Mouse (Mus musculus): ENCODE data around the gene Klf7. TPM values are rescaled to one million over a fixed set of nuclear protein-coding genes. Genes with fewer than 3 reads are reported as not detected.

Gene Klf7
- polyA plus RNA-seq, 1 experiment from 2014 or later, result 17.9 TPM

GRCm38 (mm10) chr1:64038343-64038742, 83.7 kb downstream of the Klf7 start:
- ATAC-seq (ENCODE audit: extremely low read depth, insufficient number of reproducible peaks, low FRiP score, low TSS enrichment), result no peak
- no peaks in the 10 kb centered on the region for H3K27me3 ChIP-seq (replicated peaks)
- peaks cover 43% of the 10 kb centered on the region for H3K36me3 ChIP-seq
- 62% methylated on average over 5 of the region's 5 CpGs for WGBS
- H3K27ac ChIP-seq (replicated peaks), result no peak overlapping the region
- peaks cover 82% of the 10 kb centered on the region for H3K4me1 ChIP-seq
- no peak overlapping the region for H3K9ac ChIP-seq
- no peak overlapping the region for H3K4me2 ChIP-seq
- no peak overlapping the region for H3K4me3 ChIP-seq
- H3K9me3 ChIP-seq, result no peaks in the 10 kb centered on the region

GRCm38 (mm10) chr1:64037800-64038199, 84.3 kb downstream of the Klf7 start:
- Histone ChIP-seq H3K36me3 (peaks cover 47% of the 10 kb centered on the region), H3K9ac (no peak overlapping the region), H3K27ac (replicated peaks) (no peak overlapping the region), H3K4me3 (no peak overlapping the region), H3K27me3 (replicated peaks) (no peaks in the 10 kb centered on the region), H3K4me1 (peaks cover 76% of the 10 kb centered on the region), H3K9me3 (no peaks in the 10 kb centered on the region), H3K4me2 (no peak overlapping the region)
- no peak for ATAC-seq (ENCODE audit: extremely low read depth, insufficient number of reproducible peaks, low FRiP score, low TSS enrichment)
- 81% methylated on average over 6 of the region's 6 CpGs for WGBS

- no peaks in the 10 kb centered on the region for H3K9me3 ChIP-seq
- no peak overlapping the region for H3K4me2 ChIP-seq
- H3K36me3 ChIP-seq, result peaks cover 53% of the 10 kb centered on the region
- no peak overlapping the region for H3K9ac ChIP-seq
- H3K27ac ChIP-seq (replicated peaks), result no peak overlapping the region
- 68% methylated on average over 7 of the region's 7 CpGs for WGBS
- peaks cover 70% of the 10 kb centered on the region for H3K4me1 ChIP-seq
- H3K27me3 ChIP-seq (replicated peaks), result no peaks in the 10 kb centered on the region
- no peak overlapping the region for H3K4me3 ChIP-seq
- ATAC-seq (ENCODE audit: extremely low read depth, insufficient number of reproducible peaks, low FRiP score, low TSS enrichment), result no peak
Measured at GRCm38 (mm10) chr1:64036881-64037452, 85.1 kb downstream of the Klf7 start.

- H3K9me3 ChIP-seq, result no peaks in the 10 kb centered on the region
- no peak overlapping the region for H3K9ac ChIP-seq
- peaks cover 58% of the 10 kb centered on the region for H3K4me1 ChIP-seq
- WGBS, result 51% methylated on average over 7 of the region's 7 CpGs
- H3K4me3 ChIP-seq, result no peak overlapping the region
- H3K27ac ChIP-seq (replicated peaks), result peak overlapping the region; percentile 36; the same call in 1 of the 2 replicates
- no peak overlapping the region for H3K4me2 ChIP-seq
- no peak for ATAC-seq (ENCODE audit: extremely low read depth, insufficient number of reproducible peaks, low FRiP score, low TSS enrichment)
- no peaks in the 10 kb centered on the region for H3K27me3 ChIP-seq (replicated peaks)
- peaks cover 47% of the 10 kb centered on the region for H3K36me3 ChIP-seq
Measured at GRCm38 (mm10) chr1:64035804-64036203, 86.3 kb downstream of the Klf7 start.

- WGBS, result 67% methylated on average over 15 of the region's 15 CpGs
- Histone ChIP-seq H3K4me2 (no peak overlapping the region), H3K4me1 (peaks cover 53% of the 10 kb centered on the region), H3K36me3 (peaks cover 44% of the 10 kb centered on the region), H3K27me3 (replicated peaks) (no peaks in the 10 kb centered on the region), H3K4me3 (no peak overlapping the region), H3K9ac (no peak overlapping the region), H3K9me3 (no peaks in the 10 kb centered on the region), H3K27ac (replicated peaks) (peak overlapping the region; percentile 57)
- no peak; the same call in 1 of the 2 replicates for ATAC-seq (ENCODE audit: extremely low read depth, insufficient number of reproducible peaks, low FRiP score, low TSS enrichment)
Measured at GRCm38 (mm10) chr1:64035087-64035791, 86.8 kb downstream of the Klf7 start.

GRCm38 (mm10) chr1:64032502-64033231, 89.4 kb downstream of the Klf7 start:
- peaks cover 27% of the 10 kb centered on the region for H3K4me1 ChIP-seq
- peaks cover 40% of the 10 kb centered on the region for H3K36me3 ChIP-seq
- H3K27ac ChIP-seq (replicated peaks), result no peak overlapping the region
- H3K4me3 ChIP-seq, result no peak overlapping the region
- no peak for ATAC-seq (ENCODE audit: extremely low read depth, insufficient number of reproducible peaks, low FRiP score, low TSS enrichment)
- no peak overlapping the region for H3K9ac ChIP-seq
- no peak overlapping the region for H3K4me2 ChIP-seq
- H3K9me3 ChIP-seq, result no peaks in the 10 kb centered on the region
- 91% methylated on average over 9 of the region's 9 CpGs for WGBS
- H3K27me3 ChIP-seq (replicated peaks), result no peaks in the 10 kb centered on the region

GRCm38 (mm10) chr1:64021986-64022385, 100.1 kb downstream of the Klf7 start:
- H3K4me3 ChIP-seq, result no peak overlapping the region
- WGBS, result 82% methylated on average over 3 of the region's 3 CpGs

GRCm38 (mm10) chr1:64020672-64021635, 101.1 kb downstream of the Klf7 start:
- Histone ChIP-seq H3K4me2 (peak overlapping the region; percentile 47), H3K4me3 (no peak overlapping the region), H3K4me1 (peaks cover 36% of the 10 kb centered on the region), H3K36me3 (no peaks in the 10 kb centered on the region), H3K9ac (no peak overlapping the region), H3K27ac (replicated peaks) (peak overlapping the region; percentile 53), H3K9me3 (no peaks in the 10 kb centered on the region), H3K27me3 (replicated peaks) (no peaks in the 10 kb centered on the region)
- ATAC-seq (ENCODE audit: extremely low read depth, insufficient number of reproducible peaks, low FRiP score, low TSS enrichment), result no peak
- WGBS, result 21% methylated on average over 19 of the region's 19 CpGs

More at GRCm38 (mm10) chr1:64021986-64022385, 100.1 kb downstream of the Klf7 start:
- Histone ChIP-seq H3K36me3 (no peaks in the 10 kb centered on the region), H3K27ac (replicated peaks) (no peak overlapping the region), H3K9me3 (no peaks in the 10 kb centered on the region), H3K27me3 (replicated peaks) (no peaks in the 10 kb centered on the region), H3K4me2 (no peak overlapping the region), H3K4me1 (peaks cover 36% of the 10 kb centered on the region), H3K9ac (no peak overlapping the region)
- ATAC-seq (ENCODE audit: extremely low read depth, insufficient number of reproducible peaks, low FRiP score, low TSS enrichment), result no peak

- Histone ChIP-seq H3K27ac (replicated peaks) (peak overlapping the region; percentile 79), H3K4me2 (peak overlapping the region; percentile 57), H3K36me3 (no peaks in the 10 kb centered on the region), H3K4me3 (peak overlapping the region; percentile 14; the same call in 1 of the 2 replicates), H3K4me1 (peaks cover 36% of the 10 kb centered on the region), H3K27me3 (replicated peaks) (no peaks in the 10 kb centered on the region), H3K9ac (peak overlapping the region; percentile 61), H3K9me3 (peaks cover 5% of the 10 kb centered on the region; the same call in 1 of the 2 replicates)
- 38% methylated on average over 6 of the region's 6 CpGs for WGBS
- no peak for ATAC-seq (ENCODE audit: extremely low read depth, insufficient number of reproducible peaks, low FRiP score, low TSS enrichment)
Measured at GRCm38 (mm10) chr1:64019127-64019635, 102.9 kb downstream of the Klf7 start.

GRCm38 (mm10) chr1:64018466-64019077, 103.5 kb downstream of the Klf7 start:
- H3K9me3 ChIP-seq, result peaks cover 5% of the 10 kb centered on the region; the same call in 1 of the 2 replicates
- H3K4me3 ChIP-seq, result peak overlapping the region; percentile 14
- 28% methylated on average over 16 of the region's 16 CpGs for WGBS
- no peaks in the 10 kb centered on the region for H3K27me3 ChIP-seq (replicated peaks)
- peak overlapping the region; percentile 57 for H3K4me2 ChIP-seq
- peaks cover 36% of the 10 kb centered on the region for H3K4me1 ChIP-seq
- H3K9ac ChIP-seq, result peak overlapping the region; percentile 61
- ATAC-seq (ENCODE audit: extremely low read depth, insufficient number of reproducible peaks, low FRiP score, low TSS enrichment), result peak; percentile 73
- H3K36me3 ChIP-seq, result no peaks in the 10 kb centered on the region
- peak overlapping the region; percentile 79 for H3K27ac ChIP-seq (replicated peaks)
